Mouse (Mus musculus): Measurements from ENCODE around the gene Gm28434.

Gene Gm28434

DNA sequence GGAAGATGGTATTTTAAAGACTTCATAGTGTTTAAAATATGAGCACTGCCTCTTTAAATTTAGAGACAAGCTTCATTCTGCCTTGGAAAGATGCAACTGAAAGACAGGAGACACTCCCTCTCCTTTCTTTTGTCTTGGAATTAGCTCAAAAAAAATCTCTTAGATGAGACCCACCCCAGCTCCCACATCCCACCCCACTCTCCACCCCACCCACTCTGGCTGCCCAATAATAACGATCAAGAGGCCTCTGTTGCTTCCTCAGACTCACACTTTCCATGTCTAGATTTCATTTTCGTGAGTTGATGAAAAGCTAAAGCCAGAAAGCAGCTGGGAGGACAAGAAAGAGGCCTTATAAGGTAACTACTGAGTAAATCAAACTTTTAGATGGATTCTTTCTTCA lies at the start of gene Gm28434, which contains the start of gene 2310003L06Rik:
Gm28434 (plus strand) TSS at position 317 of the 400 bp plus-strand sequence.
2310003L06Rik (plus strand) TSS at position 259 of the 400 bp plus-strand sequence.
- no peak for DNase-seq (ENCODE audit: low read depth, low spot score)

DNA sequence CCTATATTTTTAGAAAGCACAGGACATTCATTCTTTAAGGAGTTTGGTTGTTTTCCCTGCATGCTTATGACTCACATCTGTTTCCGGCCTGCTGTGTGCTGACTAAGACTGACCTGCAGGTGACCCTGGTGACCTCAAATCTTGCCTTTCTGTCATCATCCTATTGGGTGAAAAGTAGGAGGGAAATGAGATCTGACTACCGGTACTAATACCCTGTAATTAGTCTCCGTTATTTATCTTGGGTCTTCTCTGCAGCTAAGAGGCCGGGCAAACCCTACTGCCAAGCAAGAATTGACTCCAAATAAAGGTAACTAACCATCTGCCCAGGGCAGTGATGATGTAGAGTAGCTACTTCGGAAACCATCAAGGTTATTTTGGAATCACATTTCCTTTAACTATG lies 43.9 kb upstream of the Gm28434 start, which contains the start of gene Csn3:
Csn3 (plus strand) TSS at position 208 of the 400 bp plus-strand sequence.
- DNase-seq (ENCODE audit: low read depth, low spot score), result no peak

DNA sequence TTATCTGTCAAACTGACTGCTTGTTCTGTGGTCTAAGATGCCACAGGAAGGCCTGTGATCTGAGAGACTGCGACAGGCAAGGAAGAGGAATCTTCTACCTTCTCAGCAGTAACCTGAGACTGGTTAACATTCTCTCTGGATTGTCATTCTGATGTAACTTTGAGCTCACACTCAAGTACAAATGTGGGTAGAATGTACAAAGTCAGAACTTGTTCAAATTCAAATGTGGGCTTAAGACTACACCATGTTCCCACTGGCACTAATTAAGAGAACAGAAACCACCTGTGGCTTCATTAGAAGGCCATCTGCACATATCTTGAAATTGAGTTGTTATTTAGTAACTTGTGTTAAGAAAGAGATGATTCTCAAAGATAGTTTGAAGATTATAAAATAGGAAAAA lies 37.7 kb upstream of the Gm28434 start:
- no peak for DNase-seq (ENCODE audit: low read depth, low spot score)

DNA sequence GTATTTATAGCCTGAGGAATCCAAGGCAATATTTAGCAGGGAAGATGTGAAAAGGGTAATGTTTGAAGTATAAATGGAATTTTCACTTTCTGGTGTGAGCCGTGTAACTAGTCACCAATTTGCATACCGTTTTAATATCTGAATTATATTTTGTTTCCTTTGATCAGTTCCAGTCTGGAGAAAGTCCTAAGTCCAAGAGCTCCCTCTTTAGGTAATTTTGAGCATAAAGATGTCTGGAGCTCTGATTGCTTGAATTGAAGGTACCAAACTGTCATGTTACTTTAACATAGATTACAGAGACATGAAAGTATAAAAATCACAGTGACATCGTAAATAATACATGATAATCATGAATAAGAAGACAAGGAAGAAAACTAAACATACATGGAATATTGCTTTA lies 28.6 kb upstream of the Gm28434 start:
- DNase-seq (ENCODE audit: low read depth, low spot score), result peak; percentile 2

DNA sequence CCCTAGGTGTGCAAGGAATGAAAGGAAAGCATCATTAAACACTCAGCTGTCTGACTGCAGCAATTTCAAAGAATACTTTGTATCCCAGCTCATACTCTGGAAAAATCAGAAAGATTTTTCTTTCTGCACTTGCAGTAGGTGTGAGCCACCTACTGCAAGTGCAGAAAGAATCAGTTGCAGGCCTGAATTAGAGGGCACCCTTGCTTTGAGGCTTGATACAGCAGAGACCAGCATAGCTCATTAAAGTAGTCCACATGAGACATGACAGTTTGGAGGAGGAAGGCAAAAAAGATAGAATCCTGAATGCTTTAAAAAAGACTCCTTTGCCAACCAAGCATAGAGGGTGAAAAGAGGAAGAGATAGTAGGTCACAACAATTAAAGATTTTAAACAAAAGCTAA lies 26.8 kb upstream of the Gm28434 start:
- DNase-seq (ENCODE audit: low read depth, low spot score), result no peak

DNA sequence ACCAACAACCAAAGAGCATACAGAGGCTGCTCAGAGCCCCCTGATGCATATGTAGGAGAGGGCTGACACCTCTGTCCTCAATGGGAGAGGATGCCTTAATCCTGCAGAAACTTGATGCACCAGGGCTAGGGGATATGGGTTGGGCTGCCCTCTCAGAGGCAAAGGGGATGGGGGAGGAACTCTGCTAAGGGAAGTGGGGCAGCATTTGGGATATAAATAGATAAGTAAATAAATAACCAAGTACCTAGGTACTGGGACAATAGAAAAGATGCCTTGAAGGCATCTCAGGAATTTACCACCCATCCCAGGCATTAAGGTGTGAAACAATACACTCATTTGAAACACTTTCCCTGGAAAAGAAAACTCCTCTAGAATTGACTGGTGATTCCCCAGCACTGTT lies 17.5 kb upstream of the Gm28434 start:
- no peak for DNase-seq (ENCODE audit: low read depth, low spot score)

DNA sequence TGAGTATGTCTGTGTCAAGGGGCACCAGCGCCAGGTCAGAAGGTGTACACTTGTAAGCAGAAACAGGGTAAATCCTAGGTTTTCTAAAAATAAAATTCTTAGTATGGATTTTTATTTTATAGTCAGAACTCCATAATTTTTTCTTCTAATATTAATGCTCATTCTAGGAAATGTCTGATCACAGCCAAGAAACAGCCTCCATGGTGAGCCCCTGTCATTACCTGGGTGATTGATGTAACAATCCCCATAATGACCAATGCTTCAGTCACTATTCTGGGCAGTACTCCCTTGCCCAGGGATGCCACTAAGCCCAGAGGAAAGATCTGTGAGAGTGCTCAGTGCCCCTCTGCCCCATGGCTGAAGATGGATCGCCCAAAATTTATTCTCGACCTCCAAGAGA lies 9.8 kb downstream of the Gm28434 start, which contains the start of gene Cabs1:
Cabs1 (plus strand) TSS at position 301 of the 400 bp plus-strand sequence.
- DNase-seq (ENCODE audit: low read depth, low spot score), result no peak

DNA sequence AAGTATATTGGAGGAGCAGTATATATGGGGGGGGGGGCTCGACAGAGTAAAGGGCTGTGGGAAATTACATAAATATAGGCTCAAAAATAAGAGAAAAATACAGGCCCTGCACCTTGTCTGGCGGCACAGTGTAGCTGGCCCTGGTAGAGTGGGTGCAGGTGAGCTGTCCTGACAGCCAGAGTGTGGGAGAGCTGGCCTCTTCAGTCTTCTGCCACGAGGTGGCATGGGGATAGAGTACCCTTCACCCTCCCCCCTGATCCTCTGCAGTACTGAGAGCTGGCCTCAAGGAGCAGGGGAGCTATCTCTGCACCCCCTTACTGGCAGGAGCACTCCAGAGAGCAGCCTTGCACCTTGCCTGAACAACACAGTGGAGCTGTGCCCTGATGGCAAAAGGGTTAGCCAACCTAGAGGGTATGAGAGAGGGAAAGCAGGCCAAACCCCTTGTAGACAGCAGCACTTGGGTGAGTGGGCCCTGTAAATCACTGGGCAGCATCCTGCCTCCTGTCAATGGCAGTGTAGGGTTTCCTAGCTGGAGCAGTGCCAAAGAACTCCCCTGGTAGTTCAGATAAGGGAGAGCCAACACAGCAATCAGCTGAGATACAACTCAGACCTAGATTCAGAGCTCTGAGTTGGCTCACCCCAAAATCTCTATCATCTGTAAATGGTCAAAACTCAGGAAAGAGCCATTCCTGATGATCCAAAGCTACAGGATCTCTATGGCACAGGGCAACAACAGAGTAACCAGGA lies 13.3 kb downstream of the Gm28434 start:
- DNase-seq (ENCODE audit: low read depth, low spot score), result no peak

DNA sequence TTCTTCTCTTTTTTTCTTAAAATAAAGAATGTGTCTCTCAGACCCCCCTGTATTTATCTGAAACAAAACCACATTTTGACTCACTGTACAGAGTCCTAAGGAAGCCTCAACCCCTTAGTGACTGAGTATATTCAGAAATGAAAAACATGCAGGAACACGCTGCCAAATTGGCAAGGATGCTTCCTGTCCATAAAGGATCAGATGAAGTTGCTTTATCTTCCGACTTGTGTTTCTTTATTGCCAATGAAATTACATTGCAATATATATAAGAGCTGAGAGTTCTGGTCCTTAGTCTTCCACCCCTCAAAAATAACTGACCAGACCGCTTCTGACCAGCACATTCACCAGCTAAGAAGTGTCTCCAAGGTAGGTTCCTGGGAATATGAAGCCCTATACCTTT lies 32.9 kb downstream of the Gm28434 start, which contains the start of gene Smr3a:
Smr3a (plus strand) TSS at position 301 of the 400 bp plus-strand sequence.
- no peak for DNase-seq (ENCODE audit: low read depth, low spot score)

DNA sequence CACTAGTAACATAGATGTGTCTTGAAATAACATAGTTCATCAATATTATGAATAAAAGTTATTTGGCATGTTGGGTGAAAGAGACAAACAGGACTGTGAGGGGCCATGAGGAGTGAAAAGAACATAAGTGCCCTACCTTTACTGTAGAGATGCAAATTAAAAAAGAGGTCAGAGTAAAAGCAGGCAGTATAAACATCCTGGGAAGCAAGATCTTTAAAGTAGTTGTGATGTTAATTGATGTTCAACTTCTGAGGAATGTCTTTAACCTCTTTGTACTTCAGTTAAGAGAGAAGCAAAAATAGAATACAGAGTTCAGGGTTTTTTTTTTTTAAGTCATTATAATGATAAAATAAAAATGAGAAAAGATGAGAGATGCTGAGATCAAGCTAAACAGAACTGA lies 35.9 kb downstream of the Gm28434 start:
- no peak for DNase-seq (ENCODE audit: low read depth, low spot score)

Data from telencephalon, adult 2 months (tissue).